Mouse (Mus musculus): Measurements from ENCODE around the gene Slc39a13. TPM values are rescaled to one million over a fixed set of nuclear protein-coding genes. Genes with fewer than 3 reads are reported as not detected.
"Not testable (repeated sequence)": the region's sequence is repeated elsewhere in the genome, so short reads cannot be mapped to it uniquely, and the experiment has no call there.

Slc39a13 gene
- total and polyA plus RNA-seq, 2 experiments from 2014 or later = 22.6 to 37.1 TPM

GRCm38 (mm10) chr2:91115578-91115970 lies 45.4 kb upstream of the Slc39a13 start:
- Histone ChIP-seq H3K27ac (no peak overlapping the region), H3K36me3 (ENCODE audit: insufficient read depth, low read length) (no peaks in the 10 kb centered on the region), H3K9ac (replicated peaks; ENCODE audit: low read length) (0 out of 2 replicates have a peak overlapping the region, but pooled peaks have one; percentile 30), H3K4me2 (ENCODE audit: low read depth, low read length) (peak overlapping the region; percentile 68), H3K4me3 (ENCODE audit: low read length) (peak overlapping the region; percentile 34), H3K9me3 (ENCODE audit: low read length) (no peaks in the 10 kb centered on the region), H3K27me3 (ENCODE audit: insufficient read depth, low read length) (no peaks in the 10 kb centered on the region), H3K4me1 (ENCODE audit: insufficient read depth, low read length) (no peaks in the 10 kb centered on the region)
- no peak for ATAC-seq
- WGBS = 32% methylated on average over 12 of the region's 12 CpGs
- DNase-seq (ENCODE audit: low spot score) = no peak
- TF ChIP-seq CTCF (IDR thresholded peaks at IDR 0.05; ENCODE audit: low read depth) = no peak

- Histone ChIP-seq H3K9ac (replicated peaks; ENCODE audit: low read length) (0 out of 2 replicates have a peak overlapping the region, but pooled peaks have one; percentile 30), H3K27me3 (ENCODE audit: insufficient read depth, low read length) (no peaks in the 10 kb centered on the region), H3K4me3 (ENCODE audit: low read length) (peak overlapping the region; percentile 34), H3K4me2 (ENCODE audit: low read depth, low read length) (peak overlapping the region; percentile 68), H3K9me3 (ENCODE audit: low read length) (no peaks in the 10 kb centered on the region), H3K4me1 (ENCODE audit: insufficient read depth, low read length) (no peaks in the 10 kb centered on the region), H3K36me3 (ENCODE audit: insufficient read depth, low read length) (no peaks in the 10 kb centered on the region), H3K27ac (no peak overlapping the region)
- DNase-seq (ENCODE audit: low spot score) = peak; percentile 92
- WGBS = 8% methylated on average over 42 of the region's 42 CpGs
- ATAC-seq = peak; percentile 74
- peak; percentile 98 for TF ChIP-seq CTCF (IDR thresholded peaks at IDR 0.05; ENCODE audit: low read depth)
These were observed 44.8 kb upstream of the Slc39a13 start for GRCm38 (mm10) chr2:91114781-91115577.

DNA sequence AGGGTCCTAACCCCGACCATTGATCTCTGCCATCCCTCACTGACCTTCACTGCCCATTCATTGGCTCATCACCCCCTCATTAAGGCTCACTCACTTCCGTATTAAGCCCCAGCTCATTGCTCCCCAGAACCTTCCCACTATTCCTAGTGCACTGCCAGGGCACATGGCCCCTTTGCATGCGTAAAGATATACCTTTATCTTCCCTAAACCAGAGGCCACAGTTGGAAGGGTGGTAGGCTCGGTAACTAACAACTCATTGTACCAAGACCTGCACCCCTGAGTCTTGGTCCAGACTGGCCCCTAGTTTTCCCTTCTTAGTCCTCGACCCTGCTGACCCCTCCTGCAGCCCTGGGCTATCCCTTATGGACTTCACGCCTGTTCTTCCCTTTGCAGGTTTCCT lies 43.6 kb upstream of the Slc39a13 start:
- Histone ChIP-seq H3K27ac (no peak overlapping the region), H3K9ac (replicated peaks; ENCODE audit: low read length) (no peak overlapping the region), H3K36me3 (ENCODE audit: insufficient read depth, low read length) (no peaks in the 10 kb centered on the region), H3K4me1 (ENCODE audit: insufficient read depth, low read length) (no peaks in the 10 kb centered on the region), H3K9me3 (ENCODE audit: low read length) (no peaks in the 10 kb centered on the region), H3K27me3 (ENCODE audit: insufficient read depth, low read length) (no peaks in the 10 kb centered on the region), H3K4me2 (ENCODE audit: low read depth, low read length) (no peak overlapping the region), H3K4me3 (ENCODE audit: low read length) (no peak overlapping the region)
- ATAC-seq = no peak
- TF ChIP-seq CTCF (IDR thresholded peaks at IDR 0.05; ENCODE audit: low read depth) = no peak
- DNase-seq (ENCODE audit: low spot score) = no peak
- WGBS = 74% methylated on average over 6 of the region's 6 CpGs

GRCm38 (mm10) chr2:91113334-91113733 lies 43.1 kb upstream of the Slc39a13 start:
- H3K4me1 ChIP-seq (ENCODE audit: insufficient read depth, low read length) = no peaks in the 10 kb centered on the region
- no peak for TF ChIP-seq CTCF (IDR thresholded peaks at IDR 0.05; ENCODE audit: low read depth)
- no peak for ATAC-seq
- no peak overlapping the region for H3K9ac ChIP-seq (replicated peaks; ENCODE audit: low read length)
- H3K27me3 ChIP-seq (ENCODE audit: insufficient read depth, low read length) = no peaks in the 10 kb centered on the region
- 84% methylated on average over 10 of the region's 10 CpGs for WGBS
- H3K27ac ChIP-seq = no peak overlapping the region
- no peak overlapping the region for H3K4me2 ChIP-seq (ENCODE audit: low read depth, low read length)
- no peak for DNase-seq (ENCODE audit: low spot score)
- no peaks in the 10 kb centered on the region for H3K36me3 ChIP-seq (ENCODE audit: insufficient read depth, low read length)
- no peaks in the 10 kb centered on the region for H3K9me3 ChIP-seq (ENCODE audit: low read length)
- no peak overlapping the region for H3K4me3 ChIP-seq (ENCODE audit: low read length)

DNA sequence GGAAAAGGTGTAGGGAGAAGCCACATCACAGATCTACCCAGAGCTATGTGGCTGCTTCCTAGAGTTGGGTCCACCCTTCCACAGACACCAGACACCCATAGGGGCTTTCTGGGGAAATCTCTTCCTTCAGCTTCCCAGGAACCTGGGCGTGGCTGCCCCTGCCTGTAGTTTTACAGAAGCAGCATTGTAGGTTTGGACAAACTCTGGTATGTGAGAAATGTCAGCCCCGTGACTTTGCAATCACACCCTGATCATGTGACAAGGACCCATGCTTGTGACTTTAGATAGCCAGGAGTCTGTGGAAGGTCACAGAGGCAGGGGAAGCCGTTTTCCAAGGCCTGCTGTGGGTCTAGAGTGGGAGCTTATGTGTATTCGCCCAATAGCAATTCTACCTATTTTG lies 42.3 kb upstream of the Slc39a13 start:
- Histone ChIP-seq H3K4me1 (ENCODE audit: insufficient read depth, low read length) (no peaks in the 10 kb centered on the region), H3K4me2 (ENCODE audit: low read depth, low read length) (no peak overlapping the region), H3K27ac (no peak overlapping the region), H3K4me3 (ENCODE audit: low read length) (no peak overlapping the region), H3K9me3 (ENCODE audit: low read length) (no peaks in the 10 kb centered on the region), H3K9ac (replicated peaks; ENCODE audit: low read length) (no peak overlapping the region), H3K36me3 (ENCODE audit: insufficient read depth, low read length) (no peaks in the 10 kb centered on the region), H3K27me3 (ENCODE audit: insufficient read depth, low read length) (no peaks in the 10 kb centered on the region)
- no peak for TF ChIP-seq CTCF (IDR thresholded peaks at IDR 0.05; ENCODE audit: low read depth)
- WGBS = 69% methylated on average over 4 of the region's 4 CpGs
- no peak for DNase-seq (ENCODE audit: low spot score)
- no peak for ATAC-seq

GRCm38 (mm10) chr2:91111832-91112231 lies 41.6 kb upstream of the Slc39a13 start:
- not testable (repeated sequence) for H3K36me3 ChIP-seq (ENCODE audit: insufficient read depth, low read length); H3K27me3 ChIP-seq (ENCODE audit: insufficient read depth, low read length); H3K9ac ChIP-seq (replicated peaks; ENCODE audit: low read length); ATAC-seq; H3K4me2 ChIP-seq (ENCODE audit: low read depth, low read length); H3K27ac ChIP-seq; H3K4me1 ChIP-seq (ENCODE audit: insufficient read depth, low read length); H3K9me3 ChIP-seq (ENCODE audit: low read length); H3K4me3 ChIP-seq (ENCODE audit: low read length); DNase-seq (ENCODE audit: low spot score)
- WGBS = 95% methylated on average over 3 of the region's 3 CpGs

DNA sequence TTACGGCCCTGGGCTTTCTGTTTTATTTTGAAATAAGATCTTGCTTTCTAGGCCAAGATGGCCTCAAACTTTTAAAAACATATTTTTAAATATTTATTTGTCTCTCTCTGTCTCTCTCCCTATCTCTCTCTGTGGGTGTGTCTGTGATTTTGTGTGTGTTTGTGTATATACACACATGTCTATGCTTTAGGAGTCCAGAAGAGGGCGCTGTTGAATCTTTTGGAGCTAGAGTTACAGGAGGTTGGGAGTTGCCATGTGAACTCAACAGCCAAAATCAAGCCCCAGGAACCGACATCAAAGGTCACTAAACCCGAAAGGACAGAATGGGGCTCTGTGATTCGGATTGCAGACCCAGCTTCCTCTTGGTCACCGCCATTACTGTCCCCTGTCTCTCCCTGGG lies 40.2 kb upstream of the Slc39a13 start:
- Histone ChIP-seq H3K27me3 (ENCODE audit: insufficient read depth, low read length) (no peaks in the 10 kb centered on the region), H3K4me1 (ENCODE audit: insufficient read depth, low read length) (no peaks in the 10 kb centered on the region), H3K9me3 (ENCODE audit: low read length) (no peaks in the 10 kb centered on the region), H3K36me3 (ENCODE audit: insufficient read depth, low read length) (no peaks in the 10 kb centered on the region), H3K9ac (replicated peaks; ENCODE audit: low read length) (no peak overlapping the region), H3K27ac (no peak overlapping the region), H3K4me3 (ENCODE audit: low read length) (no peak overlapping the region), H3K4me2 (ENCODE audit: low read depth, low read length) (no peak overlapping the region)
- 83% methylated on average over 6 of the region's 6 CpGs for WGBS
- DNase-seq (ENCODE audit: low spot score) (no peak), ATAC-seq (no peak)
- peak; percentile 23; the same call in 1 of the 2 replicates for TF ChIP-seq CTCF (IDR thresholded peaks at IDR 0.05; ENCODE audit: low read depth)

All from hindbrain, postnatal 0 days (tissue).